Mouse (Mus musculus) liver, embryonic 11.5 days (tissue): ENCODE data around the gene Ms4a4d. TPM values are rescaled to one million over a fixed set of nuclear protein-coding genes. Genes with fewer than 3 reads are reported as not detected.

Experiments used
- ATAC-seq: fragments of 200-750 bp; cut with Nextera tagmentation; replicated peaks from 2 replicates; pipeline ENCODE4 v1.8.0; 2017; ENCODE audit warnings: moderate number of reproducible peaks, mild to moderate bottlenecking, moderate TSS enrichment, moderate library complexity; ENCODE audit not compliant: low FRiP score
- DNase-seq: peaks from one replicate; pipeline ENCODE4 v3.0.0-alpha.2; 2017; ENCODE audit warnings: low spot score
- H3K27ac ChIP-seq: fragments of 300-500 bp; sonication (generic); 2 replicates; pipeline ENCODE4 v1.5.1; 2014; ENCODE audit warnings: mild to moderate bottlenecking, low read depth, low read length, control low read depth
- H3K27me3 ChIP-seq: fragments of 300-500 bp; sonication (generic); replicated peaks from 2 replicates; pipeline ENCODE4 v1.6.1; 2014; ENCODE audit warnings: low read length, mixed read lengths; ENCODE audit not compliant: control insufficient read depth, insufficient read depth
- H3K36me3 ChIP-seq: fragments of 300-500 bp; sonication (generic); 2 replicates; pipeline ENCODE4 v1.6.1; 2014; ENCODE audit warnings: mild to moderate bottlenecking, low read length, moderate library complexity, mixed read lengths; ENCODE audit not compliant: control insufficient read depth, insufficient read depth
- H3K4me1 ChIP-seq: fragments of 300-500 bp; sonication (generic); replicated peaks from 2 replicates; pipeline ENCODE4 v1.6.1; 2014; ENCODE audit warnings: low read length, mixed read lengths; ENCODE audit not compliant: control insufficient read depth, insufficient read depth
- H3K4me2 ChIP-seq: fragments of 300-500 bp; sonication (generic); 2 replicates; pipeline ENCODE4 v1.6.1; 2014; ENCODE audit warnings: mild to moderate bottlenecking, control low read depth, moderate library complexity
- H3K4me3 ChIP-seq: fragments of 300-500 bp; sonication (generic); 2 replicates; pipeline ENCODE4 v1.5.1; 2014; ENCODE audit warnings: low read depth, low read length, control low read depth
- H3K9ac ChIP-seq: fragments of 300-500 bp; sonication (generic); 2 replicates; pipeline ENCODE4 v1.6.1; 2014; ENCODE audit warnings: low read depth, low read length, control low read depth
- H3K9me3 ChIP-seq: fragments of 300-500 bp; sonication (generic); 2 replicates; pipeline ENCODE4 v1.6.1; 2016; ENCODE audit warnings: low read length, inconsistent platforms, mixed read lengths; ENCODE audit not compliant: control insufficient read depth
- WGBS: fragments of 180-500 bp; shearing (Covaris S2); extraction: QIAGEN DNeasy Blood & Tissue Kit; methylation state at CpG from one replicate; pipeline ENCODE4 v1.1.7; 2014; 5-methylcytosine and 5-hydroxymethylcytosine counted together
- polyA plus RNA-seq: library from polyadenylated mRNA; unstranded; fragments of >200 nt; fragmentation: Nextera tagmentation; extraction: Ambion mirVana; gene quantifications from 2 replicates; pipeline ENCODE4 v1.2.1, GENCODE M21; 2014

Ms4a4d gene
- polyA plus RNA-seq, 1 experiment from 2014 or later: 0.29 TPM

GRCm38 (mm10) chr19:11602026-11602425 lies 65.4 kb downstream of the Ms4a4d start:
- 85% methylated on average over 2 of the region's 2 CpGs for WGBS
- H3K4me2 ChIP-seq: no peak overlapping the region
- H3K27ac ChIP-seq: no peak overlapping the region
- H3K9me3 ChIP-seq: no peaks in the 10 kb centered on the region
- no peak overlapping the region for H3K4me3 ChIP-seq
- H3K27me3 ChIP-seq: no peaks in the 10 kb centered on the region
- no peaks in the 10 kb centered on the region for H3K4me1 ChIP-seq
- DNase-seq (no peak), ATAC-seq (no peak)
- no peaks in the 10 kb centered on the region for H3K36me3 ChIP-seq
- H3K9ac ChIP-seq: no peak overlapping the region

GRCm38 (mm10) chr19:11604603-11605002 lies 68.0 kb downstream of the Ms4a4d start, which contains the start of gene Ms4a6d:
Ms4a6d (minus strand) TSS chr19:11604849.
- WGBS: 82% methylated on average over 2 of the region's 2 CpGs

More at GRCm38 (mm10) chr19:11604603-11605002, 68.0 kb downstream of the Ms4a4d start, which contains the start of gene Ms4a6d:
- Histone ChIP-seq H3K9me3 (no peaks in the 10 kb centered on the region), H3K27ac (no peak within 1 kb of the TSS), H3K9ac (no peak within 1 kb of the TSS), H3K27me3 (no peaks in the 10 kb centered on the region), H3K36me3 (no peaks in the 10 kb centered on the region), H3K4me2 (no peak within 1 kb of the TSS), H3K4me1 (no peaks in the 10 kb centered on the region), H3K4me3 (no peak within 1 kb of the TSS)
- ATAC-seq: no peak
- no peak for DNase-seq

Other genes with a start within 250 kb of the Ms4a4d start
- gene Ms4a14, start 222.3 kb upstream of the Ms4a4d start, polyA plus RNA-seq: not detected in 2 replicates
- 1.1 and 1.3 TPM in 2 replicates for gene Ms4a7, start 200.7 kb upstream of the Ms4a4d start, polyA plus RNA-seq
- gene Ms4a4a, start 161.3 kb upstream of the Ms4a4d start, polyA plus RNA-seq: 1.3 and 2.2 TPM in 2 replicates
- gene Ms4a4c, start 132.0 kb upstream of the Ms4a4d start, polyA plus RNA-seq: 0.56 TPM in 1 of 2 replicates, not detected in the other
- not detected in 2 replicates for gene Ms4a4b, start 93.2 kb upstream of the Ms4a4d start, polyA plus RNA-seq
- 2.6 and 3.2 TPM in 2 replicates for gene Ms4a6c, start 67.4 kb upstream of the Ms4a4d start, polyA plus RNA-seq
- not detected in 2 replicates for gene Gm8369, start 50.9 kb upstream of the Ms4a4d start, polyA plus RNA-seq
- 2.3 and 2.4 TPM in 2 replicates for gene Ms4a6b, start 20.3 kb upstream of the Ms4a4d start, polyA plus RNA-seq
- 3.8 and 5.1 TPM in 2 replicates for gene Ms4a6d, start 68.0 kb downstream of the Ms4a4d start, polyA plus RNA-seq
- 0.19 TPM in 2 replicates for gene Ms4a2, start 86.9 kb downstream of the Ms4a4d start, polyA plus RNA-seq
- gene Ms4a3, start 104.0 kb downstream of the Ms4a4d start, polyA plus RNA-seq: 7.5 and 9.7 TPM in 2 replicates
- gene Oosp2, start 123.8 kb downstream of the Ms4a4d start, polyA plus RNA-seq: not detected in 2 replicates
- not detected in 2 replicates for gene Oosp1, start 154.3 kb downstream of the Ms4a4d start, polyA plus RNA-seq
- gene Oosp3, start 160.3 kb downstream of the Ms4a4d start, polyA plus RNA-seq: not detected in 2 replicates
- gene Gif, start 210.8 kb downstream of the Ms4a4d start, polyA plus RNA-seq: not detected in 2 replicates
- 72.8 and 76.5 TPM in 2 replicates for gene Mrpl16, start 233.6 kb downstream of the Ms4a4d start, polyA plus RNA-seq